Mouse (Mus musculus) forebrain, embryonic 11.5 days (tissue): ENCODE results near the gene Astn2. TPM values are rescaled to one million over a fixed set of nuclear protein-coding genes. Genes with fewer than 3 reads are reported as not detected.
"Not testable (repeated sequence)": the region's sequence is repeated elsewhere in the genome, so short reads cannot be mapped to it uniquely, and the experiment has no call there.

Experiments
- ATAC-seq: fragments of 200-750 bp; cut with Nextera tagmentation; replicated peaks from 2 replicates; pipeline ENCODE4 v1.8.0; 2017; ENCODE audit warnings: moderate TSS enrichment; ENCODE audit not compliant: low FRiP score
- DNase-seq: peaks from one replicate; pipeline ENCODE4 v3.0.0-alpha.2; 2017; ENCODE audit warnings: low spot score
- H3K27ac ChIP-seq: fragments of 300-500 bp; sonication (generic); 2 replicates; pipeline ENCODE4 v1.5.1; 2014; ENCODE audit warnings: low read depth, low read length
- H3K27me3 ChIP-seq: fragments of 300-500 bp; sonication (generic); 2 replicates; pipeline ENCODE4 v1.6.1; 2014; ENCODE audit warnings: mild to moderate bottlenecking, low read length, mixed read lengths; ENCODE audit not compliant: control insufficient read depth, insufficient read depth
- H3K36me3 ChIP-seq: fragments of 300-500 bp; sonication (generic); 2 replicates; pipeline ENCODE4 v1.6.1; 2014; ENCODE audit warnings: mild to moderate bottlenecking, low read length, moderate library complexity, mixed read lengths; ENCODE audit not compliant: control insufficient read depth, insufficient read depth
- H3K4me1 ChIP-seq: fragments of 300-500 bp; sonication (generic); replicated peaks from 2 replicates; pipeline ENCODE4 v1.6.1; 2014; ENCODE audit warnings: low read length, mixed read lengths; ENCODE audit not compliant: control insufficient read depth, insufficient read depth
- H3K4me2 ChIP-seq: fragments of 300-500 bp; sonication (generic); 2 replicates; pipeline ENCODE4 v1.6.1; 2014; ENCODE audit warnings: low read depth, mild to moderate bottlenecking, low read length, moderate library complexity, mixed read lengths; ENCODE audit not compliant: severe bottlenecking
- H3K4me3 ChIP-seq: fragments of 300-500 bp; sonication (generic); 2 replicates; pipeline ENCODE4 v1.5.1; 2014; ENCODE audit warnings: low read depth, low read length
- H3K9ac ChIP-seq: fragments of 300-500 bp; sonication (generic); 2 replicates; pipeline ENCODE4 v1.6.1; 2014; ENCODE audit warnings: low read length
- H3K9me3 ChIP-seq: fragments of 300-500 bp; sonication (generic); 2 replicates; pipeline ENCODE4 v1.6.1; 2016; ENCODE audit warnings: low read length, mixed read lengths; ENCODE audit not compliant: control insufficient read depth
- WGBS: fragments of 180-500 bp; shearing (Covaris S2); extraction: QIAGEN DNeasy Blood & Tissue Kit; methylation state at CpG from one replicate; pipeline ENCODE4 v1.1.7; 2014; 5-methylcytosine and 5-hydroxymethylcytosine counted together
- polyA plus RNA-seq: library from polyadenylated mRNA; unstranded; fragments of >200 nt; fragmentation: Nextera tagmentation; extraction: Ambion mirVana; gene quantifications from 2 replicates; pipeline ENCODE4 v1.2.1, GENCODE M21; 2014

Gene Astn2
- polyA plus RNA-seq, 1 experiment from 2014 or later: 0.94 TPM

DNA sequence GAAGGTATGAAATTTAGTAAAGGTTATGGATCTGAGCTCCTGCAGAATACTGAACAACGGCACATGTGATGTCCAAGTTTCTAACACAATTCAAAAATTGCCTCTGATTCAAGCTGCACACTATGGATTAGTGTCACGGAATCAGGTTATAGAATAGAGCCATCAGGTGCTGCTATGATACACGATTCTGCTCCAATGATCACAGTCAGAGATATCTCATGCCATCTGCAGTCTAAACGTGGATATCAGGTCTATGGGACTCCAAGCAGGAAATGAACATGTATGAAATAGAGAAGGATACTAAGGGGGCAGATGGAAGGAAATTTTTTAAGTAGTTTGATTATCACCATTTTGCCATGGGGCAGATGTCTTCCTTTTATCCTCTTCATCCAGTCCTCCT, 702.6 kb downstream of the Astn2 start:
- Histone ChIP-seq H3K4me2 (no peak overlapping the region), H3K9me3 (no peaks in the 10 kb centered on the region), H3K4me1 (no peaks in the 10 kb centered on the region; the same call in 1 of the 2 replicates), H3K36me3 (no peaks in the 10 kb centered on the region), H3K9ac (no peak overlapping the region), H3K4me3 (no peak overlapping the region), H3K27me3 (no peaks in the 10 kb centered on the region), H3K27ac (no peak overlapping the region)
- DNase-seq (no peak), ATAC-seq (no peak)
- WGBS: 83% methylated on average over 4 of the region's 4 CpGs

DNA sequence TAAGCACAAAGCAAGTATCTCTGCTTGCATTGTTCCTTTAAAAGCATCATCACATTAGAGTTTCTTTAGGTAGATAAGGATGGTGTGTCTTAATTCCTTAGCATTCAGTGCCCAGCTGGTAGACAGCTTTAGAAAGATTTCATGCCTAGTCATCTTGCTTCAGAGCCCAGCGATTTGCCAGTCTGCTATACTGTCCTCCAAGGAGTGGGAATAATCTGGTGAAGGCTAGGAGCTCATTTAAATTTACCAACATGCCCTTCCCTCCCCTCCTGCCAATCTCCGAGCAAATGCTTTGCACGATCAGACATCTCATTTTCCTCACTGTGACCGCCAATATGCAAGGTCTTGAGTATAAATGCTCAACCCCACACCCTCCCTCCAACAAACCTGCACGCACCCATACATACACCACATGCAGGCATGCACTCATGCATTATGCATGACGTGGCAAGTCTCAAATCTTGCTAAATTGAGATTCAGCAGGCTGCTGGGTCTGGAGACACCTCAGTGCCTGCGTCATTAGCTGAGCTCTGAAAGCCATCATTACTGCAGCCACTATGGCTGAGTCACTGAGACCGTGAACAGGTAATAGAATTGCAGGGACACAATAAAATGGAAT, 704.6 kb downstream of the Astn2 start:
- ATAC-seq: peak; percentile 86
- Histone ChIP-seq H3K4me2 (no peak overlapping the region), H3K36me3 (no peaks in the 10 kb centered on the region), H3K27me3 (no peaks in the 10 kb centered on the region), H3K27ac (no peak overlapping the region), H3K4me1 (no peaks in the 10 kb centered on the region; the same call in 1 of the 2 replicates), H3K4me3 (no peak overlapping the region), H3K9me3 (no peaks in the 10 kb centered on the region), H3K9ac (no peak overlapping the region)
- 53% methylated on average over 8 of the region's 8 CpGs for WGBS
- DNase-seq: peak; percentile 53

DNA sequence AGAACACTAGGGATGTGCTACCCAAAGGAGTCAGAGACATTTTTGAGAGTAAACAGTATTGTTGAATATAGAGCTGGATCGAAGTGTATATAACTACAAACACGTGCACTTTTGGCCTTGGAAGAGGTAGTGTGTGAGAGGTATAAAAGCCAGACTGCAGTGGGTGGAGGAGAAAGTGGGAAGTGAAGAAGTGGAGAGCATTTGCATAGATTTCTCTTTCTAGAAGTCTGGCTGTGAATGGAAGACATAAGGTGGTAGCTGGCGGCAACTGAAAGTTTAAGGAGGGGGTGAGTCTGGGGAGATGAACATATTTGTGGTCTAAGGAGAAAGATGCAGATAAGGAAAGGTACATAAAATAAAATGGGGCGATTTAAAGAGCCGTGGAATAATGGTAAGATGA, 709.2 kb downstream of the Astn2 start:
- no peak overlapping the region for H3K27ac ChIP-seq
- H3K4me1 ChIP-seq: no peaks in the 10 kb centered on the region; the same call in 1 of the 2 replicates
- no peak overlapping the region for H3K9ac ChIP-seq
- 88% methylated on average over 5 of the region's 5 CpGs for WGBS
- DNase-seq (no peak), ATAC-seq (no peak)
- H3K27me3 ChIP-seq: no peaks in the 10 kb centered on the region
- no peak overlapping the region for H3K4me2 ChIP-seq
- no peak overlapping the region for H3K4me3 ChIP-seq
- H3K9me3 ChIP-seq: no peaks in the 10 kb centered on the region
- no peaks in the 10 kb centered on the region for H3K36me3 ChIP-seq

DNA sequence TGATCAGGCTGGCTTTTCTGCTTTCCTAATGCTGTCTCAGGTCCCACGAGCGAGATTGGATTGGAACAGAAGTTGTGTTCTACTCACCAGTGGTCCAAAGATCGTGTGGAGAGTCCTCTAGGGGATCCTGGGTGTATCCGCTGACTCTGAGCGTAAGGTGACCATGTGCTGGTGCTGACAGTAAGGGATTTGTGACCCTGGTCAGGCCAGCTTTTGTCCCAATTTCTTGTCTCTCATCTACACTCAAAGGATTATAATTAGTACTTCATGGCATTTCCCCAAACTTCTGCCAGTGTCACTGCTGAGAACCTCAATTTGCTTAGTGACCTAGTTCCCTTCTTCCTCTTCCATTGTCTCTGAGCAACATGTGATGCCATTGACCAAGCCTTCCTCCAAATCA, 710.4 kb downstream of the Astn2 start:
- Histone ChIP-seq H3K4me2 (no peak overlapping the region), H3K27ac (no peak overlapping the region), H3K4me3 (no peak overlapping the region), H3K9ac (no peak overlapping the region), H3K36me3 (no peaks in the 10 kb centered on the region), H3K27me3 (no peaks in the 10 kb centered on the region), H3K9me3 (no peaks in the 10 kb centered on the region), H3K4me1 (no peaks in the 10 kb centered on the region)
- ATAC-seq (no peak), DNase-seq (no peak)
- 91% methylated on average over 5 of the region's 5 CpGs for WGBS

DNA sequence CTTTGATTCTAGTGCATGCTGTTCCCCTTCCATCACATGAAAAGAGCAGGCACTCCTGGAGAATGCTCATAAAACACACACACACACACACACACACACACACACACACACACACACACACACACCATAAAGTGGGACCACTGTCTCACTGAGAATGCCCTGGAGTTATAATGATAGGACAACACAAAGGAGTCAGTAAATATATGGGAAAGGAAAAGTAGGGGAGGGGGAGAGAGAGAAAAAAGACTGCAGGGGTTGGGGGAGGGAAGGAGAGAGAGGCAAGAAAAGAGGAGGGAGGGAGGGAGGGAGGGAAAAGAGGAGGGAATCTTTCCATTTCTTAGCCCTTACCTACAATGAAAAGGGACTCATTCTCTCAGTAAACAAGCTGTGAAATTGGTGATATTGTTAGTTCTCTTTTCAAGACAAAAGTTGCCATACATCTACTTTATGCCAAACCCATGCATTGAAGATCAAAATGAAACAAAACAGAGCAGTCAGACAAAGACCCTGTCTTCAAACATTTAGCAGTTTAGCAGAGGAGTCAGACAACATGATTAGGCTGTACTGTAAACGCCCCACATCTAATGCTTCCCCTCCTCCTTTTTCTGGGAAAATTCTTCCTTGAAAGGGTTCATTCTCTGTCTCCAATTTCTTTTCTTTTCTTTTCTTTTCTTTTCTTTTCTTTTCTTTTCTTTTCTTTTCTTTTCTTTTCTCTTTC, 717.2 kb downstream of the Astn2 start:
- Histone ChIP-seq H3K27me3 (no peaks in the 10 kb centered on the region), H3K4me2 (no peak overlapping the region), H3K4me1 (peaks cover 2% of the 10 kb centered on the region; the same call in 1 of the 2 replicates), H3K27ac (no peak overlapping the region), H3K9me3 (no peaks in the 10 kb centered on the region), H3K36me3 (no peaks in the 10 kb centered on the region), H3K4me3 (no peak overlapping the region), H3K9ac (no peak overlapping the region)
- DNase-seq (no peak), ATAC-seq (peak; percentile 7; the same call in 1 of the 2 replicates)
- WGBS: 26% methylated on average over 1 of the region's 1 CpGs

DNA sequence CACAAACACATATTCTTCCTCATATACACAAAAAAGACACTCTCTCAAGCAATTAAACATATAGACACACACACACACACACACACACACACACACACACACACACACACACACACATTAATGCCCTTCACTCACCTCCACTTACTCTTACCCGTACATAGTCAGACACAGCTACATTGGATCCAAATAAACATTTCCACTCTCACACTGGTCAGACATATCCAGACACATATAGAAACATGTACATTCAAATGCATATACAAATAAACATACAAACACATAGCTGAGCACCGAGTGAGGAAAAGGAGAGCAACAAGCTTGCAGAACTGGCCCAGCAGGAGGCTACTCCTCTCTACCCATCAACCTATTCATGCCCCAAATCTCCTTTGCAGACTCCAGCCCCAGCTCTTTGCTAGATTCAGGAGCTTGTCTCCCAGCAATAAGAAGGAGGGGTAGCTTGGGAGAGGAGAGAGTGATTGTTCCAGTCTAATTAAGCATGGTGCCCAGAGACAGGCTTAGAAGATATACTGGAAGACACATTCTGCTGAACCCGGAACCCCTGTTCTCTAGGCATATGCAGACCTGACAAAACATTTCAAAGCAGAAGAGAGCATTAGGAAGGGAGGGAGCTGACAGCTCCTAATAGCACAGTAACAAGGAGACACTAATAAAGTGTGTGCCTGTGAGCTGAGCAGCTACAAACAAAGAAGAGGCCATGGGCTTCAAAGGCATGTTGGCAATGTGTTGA, 718.0 kb downstream of the Astn2 start:
- peaks cover 2% of the 10 kb centered on the region; the same call in 1 of the 2 replicates for H3K4me1 ChIP-seq
- H3K27me3 ChIP-seq: no peaks in the 10 kb centered on the region
- H3K36me3 ChIP-seq: no peaks in the 10 kb centered on the region
- 19% methylated on average over 3 of the region's 3 CpGs for WGBS
- H3K4me2 ChIP-seq: no peak overlapping the region
- H3K27ac ChIP-seq: no peak overlapping the region
- no peak for DNase-seq
- ATAC-seq: peak; percentile 84
- no peaks in the 10 kb centered on the region for H3K9me3 ChIP-seq
- H3K9ac ChIP-seq: no peak overlapping the region
- H3K4me3 ChIP-seq: no peak overlapping the region

DNA sequence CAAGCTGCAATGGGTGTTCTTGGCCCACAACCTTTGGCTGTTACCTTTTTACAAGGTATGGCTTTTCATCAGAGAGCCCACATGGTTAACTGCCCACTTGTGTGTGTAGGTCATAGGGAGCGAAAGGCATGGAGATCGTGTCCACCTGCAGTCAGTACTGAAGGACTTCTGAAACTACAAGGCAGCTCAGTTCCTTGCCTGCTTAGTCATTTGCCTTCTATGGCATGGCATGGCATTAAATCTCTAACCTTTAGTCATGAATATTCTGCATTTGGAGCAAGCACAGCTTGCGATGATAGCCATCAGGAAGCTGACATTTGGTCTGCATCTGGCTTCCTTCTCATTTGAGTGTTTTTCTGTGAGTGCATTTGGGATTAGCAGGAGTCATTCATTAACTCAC, 720.0 kb downstream of the Astn2 start:
- Histone ChIP-seq H3K27me3 (no peaks in the 10 kb centered on the region), H3K27ac (no peak overlapping the region), H3K4me3 (no peak overlapping the region), H3K9ac (no peak overlapping the region), H3K4me1 (peaks cover 2% of the 10 kb centered on the region; the same call in 1 of the 2 replicates), H3K4me2 (no peak overlapping the region), H3K9me3 (no peaks in the 10 kb centered on the region), H3K36me3 (no peaks in the 10 kb centered on the region)
- ATAC-seq (no peak), DNase-seq (no peak)
- WGBS: 79% methylated on average over 3 of the region's 3 CpGs

DNA sequence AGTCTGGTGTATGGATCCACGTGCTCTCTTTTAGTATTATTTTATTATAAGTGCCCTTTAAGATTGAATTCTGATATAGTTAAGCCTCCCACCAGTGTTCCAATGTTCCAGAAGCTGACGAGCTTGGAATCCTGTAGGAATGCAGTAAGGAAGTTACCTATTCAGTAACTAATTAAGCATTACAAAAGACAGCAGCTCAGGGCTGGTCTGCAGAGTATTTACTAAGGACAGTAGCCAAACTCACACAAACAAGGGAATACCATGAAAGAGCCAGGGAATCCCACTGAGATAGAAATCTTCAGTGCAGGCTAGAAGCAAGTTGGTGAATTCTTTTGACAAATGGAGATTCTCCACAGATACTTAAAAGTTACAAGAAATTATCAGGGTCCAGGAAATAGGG, 724.6 kb downstream of the Astn2 start:
- not testable (repeated sequence) for H3K4me2 ChIP-seq, H3K36me3 ChIP-seq, H3K27me3 ChIP-seq, H3K4me3 ChIP-seq, DNase-seq, H3K9me3 ChIP-seq, H3K4me1 ChIP-seq, H3K27ac ChIP-seq, H3K9ac ChIP-seq, ATAC-seq
- 30% methylated on average over 2 of the region's 2 CpGs for WGBS
